Mouse (Mus musculus) 3T3-L1 (cell line): Measurements from ENCODE around the gene Gopc.

Experiments
- DNase-seq: peaks from one replicate; pipeline ENCODE4 v3.0.0-alpha.2; 2015; ENCODE audit warnings: low read depth, low spot score

The Gopc gene

GRCm38 (mm10) chr10:52387192-52387591, 5.3 kb upstream of the Gopc start:
- no peak for DNase-seq

GRCm38 (mm10) chr10:52384823-52385610, 3.1 kb upstream of the Gopc start:
- peak; percentile 75 for DNase-seq

- peak; percentile 54 for DNase-seq
Observed at GRCm38 (mm10) chr10:52383522-52383921, 1.6 kb upstream of the Gopc start.

- DNase-seq, result no peak
Observed at GRCm38 (mm10) chr10:52383022-52383421, 1.1 kb upstream of the Gopc start.

- peak; percentile 39 for DNase-seq
Observed at GRCm38 (mm10) chr10:52381321-52381801, 563 bp downstream of the Gopc start.

GRCm38 (mm10) chr10:52377813-52378212, 4.1 kb downstream of the Gopc start:
- no peak for DNase-seq

GRCm38 (mm10) chr10:52376422-52376821, 5.5 kb downstream of the Gopc start:
- no peak for DNase-seq

- DNase-seq, result no peak
Observed at GRCm38 (mm10) chr10:52374651-52375050, 7.3 kb downstream of the Gopc start.

- no peak for DNase-seq
Observed at GRCm38 (mm10) chr10:52373834-52374233, 8.1 kb downstream of the Gopc start.

GRCm38 (mm10) chr10:52368376-52368775, 13.5 kb downstream of the Gopc start:
- DNase-seq, result no peak

- DNase-seq, result no peak
Observed at GRCm38 (mm10) chr10:52360862-52361609, 20.9 kb downstream of the Gopc start.

- DNase-seq, result no peak
Observed at GRCm38 (mm10) chr10:52360241-52360735, 21.6 kb downstream of the Gopc start.

GRCm38 (mm10) chr10:52358467-52358866, 23.5 kb downstream of the Gopc start, which contains the start of gene Gm26741:
Gm26741 (plus strand) TSS chr10:52358767.
- no peak for DNase-seq

GRCm38 (mm10) chr10:52353184-52353583, 28.7 kb downstream of the Gopc start:
- DNase-seq, result no peak

GRCm38 (mm10) chr10:52343324-52343723, 38.6 kb downstream of the Gopc start:
- DNase-seq, result peak; percentile 14

- peak; percentile 74 for DNase-seq
Observed at GRCm38 (mm10) chr10:52331007-52331406, 50.9 kb downstream of the Gopc start.

GRCm38 (mm10) chr10:52321918-52322317, 60.0 kb downstream of the Gopc start:
- peak; percentile 30 for DNase-seq

- DNase-seq, result no peak
Observed at GRCm38 (mm10) chr10:52319506-52320286, 62.2 kb downstream of the Gopc start.

- no peak for DNase-seq
Observed at GRCm38 (mm10) chr10:52309196-52309595, 72.7 kb downstream of the Gopc start.

- DNase-seq, result peak; percentile 5
Observed at GRCm38 (mm10) chr10:52304574-52304973, 77.3 kb downstream of the Gopc start.

- no peak for DNase-seq
Observed at GRCm38 (mm10) chr10:52302271-52302670, 79.7 kb downstream of the Gopc start.

GRCm38 (mm10) chr10:52301766-52302165, 80.2 kb downstream of the Gopc start:
- no peak for DNase-seq
